Mouse (Mus musculus) kidney, embryonic 14.5 days (tissue): ENCODE data around the gene Arfgef2. TPM values are rescaled to one million over a fixed set of nuclear protein-coding genes. Genes with fewer than 3 reads are reported as not detected.

Source experiments
- ATAC-seq: fragments of 200-750 bp; cut with Nextera tagmentation; 2 replicates; pipeline ENCODE4 v1.8.0; 2017; ENCODE audit warnings: moderate number of reproducible peaks, mild to moderate bottlenecking, moderate TSS enrichment, moderate library complexity; ENCODE audit not compliant: low FRiP score, low TSS enrichment
- H3K27ac ChIP-seq: fragments of 300-500 bp; sonication (generic); 2 replicates; pipeline ENCODE4 v1.5.1; 2014; ENCODE audit warnings: low read depth, mild to moderate bottlenecking, low read length, moderate library complexity, mixed read lengths
- H3K27me3 ChIP-seq: fragments of 300-500 bp; sonication (generic); 2 replicates; pipeline ENCODE4 v1.6.1; 2014; ENCODE audit warnings: mild to moderate bottlenecking, low read length; ENCODE audit not compliant: control insufficient read depth, insufficient read depth
- H3K36me3 ChIP-seq: fragments of 300-500 bp; sonication (generic); 2 replicates; pipeline ENCODE4 v1.6.1; 2014; ENCODE audit warnings: low read length, mixed read lengths; ENCODE audit not compliant: control insufficient read depth, insufficient read depth
- H3K4me1 ChIP-seq: fragments of 300-500 bp; sonication (generic); 2 replicates; pipeline ENCODE4 v1.6.1; 2014; ENCODE audit warnings: low read length, mixed read lengths; ENCODE audit not compliant: control insufficient read depth, insufficient read depth
- H3K4me2 ChIP-seq: fragments of 300-500 bp; sonication (generic); replicated peaks from 2 replicates; pipeline ENCODE4 v1.6.1; 2014; ENCODE audit warnings: low read depth, mild to moderate bottlenecking, low read length
- H3K4me3 ChIP-seq: fragments of 300-500 bp; sonication (generic); 2 replicates; pipeline ENCODE4 v1.5.1; 2014; ENCODE audit warnings: mild to moderate bottlenecking, low read length
- H3K9ac ChIP-seq: fragments of 300-500 bp; sonication (generic); 2 replicates; pipeline ENCODE4 v1.6.1; 2014; ENCODE audit warnings: low read depth, mild to moderate bottlenecking, low read length, moderate library complexity
- H3K9me3 ChIP-seq: fragments of 300-500 bp; sonication (generic); 2 replicates; pipeline ENCODE4 v1.6.1; 2016; ENCODE audit warnings: low read length; ENCODE audit not compliant: control insufficient read depth
- WGBS: fragments of 180-500 bp; shearing (Covaris S2); extraction: QIAGEN DNeasy Blood & Tissue Kit; methylation state at CpG from one replicate; pipeline ENCODE4 v1.1.7; 2014; 5-methylcytosine and 5-hydroxymethylcytosine counted together
- polyA plus RNA-seq: library from polyadenylated mRNA; unstranded; fragments of >200 nt; fragmentation: Nextera tagmentation; extraction: Ambion mirVana; gene quantifications from 2 replicates; pipeline ENCODE4 v1.2.1, GENCODE M21; 2014

Arfgef2 gene
- polyA plus RNA-seq, 1 experiment from 2014 or later: 5.6 TPM

GRCm38 (mm10) chr2:166859214-166859613 is 53.8 kb downstream of the Arfgef2 start:
- H3K27ac ChIP-seq: no peak overlapping the region
- H3K4me1 ChIP-seq: no peaks in the 10 kb centered on the region
- no peak for ATAC-seq
- H3K27me3 ChIP-seq: no peaks in the 10 kb centered on the region
- 88% methylated on average over 7 of the region's 7 CpGs for WGBS
- no peak overlapping the region for H3K9ac ChIP-seq
- no peak overlapping the region for H3K4me2 ChIP-seq
- no peak overlapping the region for H3K4me3 ChIP-seq
- H3K9me3 ChIP-seq: no peaks in the 10 kb centered on the region
- H3K36me3 ChIP-seq: peaks cover 50% of the 10 kb centered on the region

- Histone ChIP-seq H3K27me3 (no peaks in the 10 kb centered on the region), H3K4me2 (no peak overlapping the region), H3K9ac (no peak overlapping the region), H3K4me1 (no peaks in the 10 kb centered on the region), H3K27ac (no peak overlapping the region), H3K4me3 (no peak overlapping the region), H3K36me3 (peaks cover 59% of the 10 kb centered on the region), H3K9me3 (no peaks in the 10 kb centered on the region)
- 85% methylated on average over 3 of the region's 3 CpGs for WGBS
- no peak for ATAC-seq
These were observed 57.1 kb downstream of the Arfgef2 start for GRCm38 (mm10) chr2:166862505-166862904.

GRCm38 (mm10) chr2:166865476-166865875 is 60.1 kb downstream of the Arfgef2 start:
- H3K27me3 ChIP-seq: no peaks in the 10 kb centered on the region
- no peaks in the 10 kb centered on the region for H3K9me3 ChIP-seq
- no peak overlapping the region for H3K4me2 ChIP-seq
- no peak overlapping the region for H3K27ac ChIP-seq
- peaks cover 68% of the 10 kb centered on the region for H3K36me3 ChIP-seq
- H3K9ac ChIP-seq: no peak overlapping the region
- no peak overlapping the region for H3K4me3 ChIP-seq
- H3K4me1 ChIP-seq: no peaks in the 10 kb centered on the region
- no peak for ATAC-seq
- WGBS: 88% methylated on average over 10 of the region's 10 CpGs

- ATAC-seq: no peak
- Histone ChIP-seq H3K9ac (no peak overlapping the region), H3K27ac (no peak overlapping the region), H3K9me3 (no peaks in the 10 kb centered on the region), H3K4me2 (no peak overlapping the region), H3K4me3 (no peak overlapping the region), H3K27me3 (no peaks in the 10 kb centered on the region), H3K36me3 (peaks cover 62% of the 10 kb centered on the region), H3K4me1 (no peaks in the 10 kb centered on the region)
- 78% methylated on average over 20 of the region's 20 CpGs for WGBS
These were observed 65.0 kb downstream of the Arfgef2 start for GRCm38 (mm10) chr2:166870271-166870865.

DNA sequence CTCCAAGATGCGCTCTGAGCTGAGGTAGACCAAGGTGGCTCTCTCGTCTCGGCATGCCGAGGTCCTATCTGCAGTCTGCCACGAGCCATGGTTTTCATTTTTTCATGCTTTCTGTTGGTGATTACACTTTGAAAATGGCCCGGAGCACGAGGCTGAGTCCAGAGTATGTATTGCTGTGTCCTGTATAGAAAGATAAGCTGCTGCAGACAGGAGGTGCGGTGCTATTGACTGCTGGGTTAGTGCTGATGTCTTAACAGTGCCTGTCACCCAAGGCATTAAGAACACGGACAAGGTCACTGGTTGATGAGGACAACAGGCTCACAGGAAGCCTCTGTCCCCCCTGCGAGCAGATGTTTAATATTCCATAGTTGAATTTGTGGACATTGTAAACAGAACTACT is 65.5 kb downstream of the Arfgef2 start:
- Histone ChIP-seq H3K36me3 (peaks cover 56% of the 10 kb centered on the region), H3K27ac (no peak overlapping the region), H3K4me1 (no peaks in the 10 kb centered on the region), H3K27me3 (no peaks in the 10 kb centered on the region), H3K4me2 (no peak overlapping the region), H3K4me3 (no peak overlapping the region), H3K9ac (no peak overlapping the region), H3K9me3 (no peaks in the 10 kb centered on the region)
- 88% methylated on average over 10 of the region's 10 CpGs for WGBS
- ATAC-seq: no peak

- ATAC-seq: no peak
- 82% methylated on average over 10 of the region's 10 CpGs for WGBS
- H3K4me1 ChIP-seq: no peaks in the 10 kb centered on the region
- peaks cover 30% of the 10 kb centered on the region for H3K36me3 ChIP-seq
- no peak overlapping the region for H3K4me3 ChIP-seq
- H3K9me3 ChIP-seq: no peaks in the 10 kb centered on the region
- no peak overlapping the region for H3K27ac ChIP-seq
- no peak overlapping the region for H3K9ac ChIP-seq
- no peak overlapping the region for H3K4me2 ChIP-seq
- no peaks in the 10 kb centered on the region for H3K27me3 ChIP-seq
These were observed 69.4 kb downstream of the Arfgef2 start for GRCm38 (mm10) chr2:166874675-166875280.

DNA sequence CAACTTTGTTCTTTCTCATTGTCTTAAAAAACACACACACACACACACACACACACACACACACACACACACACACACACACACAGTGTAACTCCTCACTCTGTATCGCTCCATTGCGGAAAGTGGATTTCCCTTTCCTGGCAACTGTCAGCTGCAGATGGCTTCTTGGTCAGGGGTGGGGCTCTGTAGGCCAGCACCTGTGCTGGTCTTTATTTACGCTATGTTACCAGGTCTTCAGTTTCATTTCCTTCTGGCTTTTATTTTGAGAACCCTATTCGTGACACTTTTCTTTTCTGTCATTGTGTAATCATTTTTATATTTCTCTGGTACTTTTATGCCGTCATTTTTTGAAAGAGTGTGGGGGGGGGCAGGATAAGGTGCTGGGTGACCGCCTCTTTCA is 70.2 kb downstream of the Arfgef2 start:
- no peak for ATAC-seq
- Histone ChIP-seq H3K9me3 (no peaks in the 10 kb centered on the region), H3K4me1 (no peaks in the 10 kb centered on the region), H3K4me2 (no peak overlapping the region), H3K27me3 (no peaks in the 10 kb centered on the region), H3K27ac (no peak overlapping the region), H3K4me3 (no peak overlapping the region), H3K9ac (no peak overlapping the region), H3K36me3 (peaks cover 23% of the 10 kb centered on the region)
- 88% methylated on average over 6 of the region's 6 CpGs for WGBS

DNA sequence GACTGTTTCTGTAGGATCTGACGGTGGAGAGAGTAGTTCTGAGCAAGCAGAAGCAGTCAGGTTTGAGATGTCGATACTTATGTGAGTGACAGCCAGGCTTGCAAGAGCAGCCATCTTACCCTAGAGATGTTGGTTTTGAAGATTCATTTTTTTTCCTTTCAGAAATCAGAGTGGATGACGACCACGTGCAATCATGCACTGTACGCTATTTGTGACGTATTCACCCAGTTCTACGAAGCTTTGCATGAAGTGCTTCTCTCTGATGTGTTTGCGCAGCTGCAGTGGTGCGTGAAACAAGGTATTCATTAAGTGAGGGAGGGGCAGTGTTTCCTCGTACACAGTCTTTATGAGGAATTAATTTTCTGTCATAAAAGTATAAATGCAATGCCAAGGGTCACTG is 70.9 kb downstream of the Arfgef2 start:
- no peak for ATAC-seq
- 77% methylated on average over 10 of the region's 10 CpGs for WGBS
- H3K27me3 ChIP-seq: no peaks in the 10 kb centered on the region
- H3K36me3 ChIP-seq: peaks cover 25% of the 10 kb centered on the region
- no peaks in the 10 kb centered on the region for H3K9me3 ChIP-seq
- H3K4me2 ChIP-seq: no peak overlapping the region
- H3K9ac ChIP-seq: no peak overlapping the region
- no peak overlapping the region for H3K4me3 ChIP-seq
- no peak overlapping the region for H3K27ac ChIP-seq
- no peaks in the 10 kb centered on the region for H3K4me1 ChIP-seq

GRCm38 (mm10) chr2:166885066-166885465 is 79.7 kb downstream of the Arfgef2 start:
- Histone ChIP-seq H3K36me3 (peaks cover 9% of the 10 kb centered on the region), H3K4me2 (no peak overlapping the region), H3K27ac (no peak overlapping the region), H3K27me3 (no peaks in the 10 kb centered on the region), H3K4me1 (no peaks in the 10 kb centered on the region), H3K9me3 (no peaks in the 10 kb centered on the region), H3K9ac (no peak overlapping the region), H3K4me3 (no peak overlapping the region)
- WGBS: 92% methylated on average over 7 of the region's 7 CpGs
- ATAC-seq: no peak
